8 mouse cellular contexts compared by ENCODE assay signal in the genomic region with DNA sequence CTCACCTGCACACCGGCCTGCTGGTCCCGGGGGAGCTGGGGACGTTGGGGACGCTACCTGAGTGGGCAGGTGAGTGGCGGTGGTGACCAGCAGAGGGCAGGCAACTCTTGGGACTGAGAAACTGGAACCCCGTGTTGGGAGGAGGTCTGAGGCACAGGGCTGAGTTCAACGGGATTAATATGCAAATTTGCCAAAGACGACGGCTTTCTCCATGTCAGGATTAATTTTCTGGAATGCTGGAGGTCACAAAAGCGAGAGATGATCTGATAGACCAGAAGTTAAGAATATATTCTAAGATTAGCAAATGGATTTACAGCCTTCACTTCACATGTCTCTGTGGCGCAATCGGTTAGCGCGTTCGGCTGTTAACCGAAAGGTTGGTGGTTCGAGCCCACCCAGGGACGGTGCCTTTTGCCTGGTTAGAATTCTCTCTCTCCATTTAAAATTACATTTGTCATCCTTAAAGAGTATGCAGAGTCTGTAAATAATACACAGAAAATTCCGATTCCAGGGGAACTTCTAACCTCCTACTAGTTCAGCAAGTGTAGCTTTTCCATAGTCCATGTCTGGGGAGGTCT. TPM values are rescaled to one million over a fixed set of nuclear protein-coding genes. Genes with fewer than 3 reads are reported as not detected.
DNase-seq lines count a peak whose midpoint lies in the region; ATAC-seq lines count a peak whose summit lies in the region.

No protein-coding gene starts in this region.

- H3K4me2 ChIP-seq in hindbrain, embryonic 12.5 days (replicated peaks), result peak overlapping the region; percentile 74

- peak; percentile 93 for DNase-seq in Muller cell, postnatal 12 days (ENCODE audit: inconsistent ontology term)
- peak; percentile 87 for DNase-seq in cerebellum, adult 9-11 months
- DNase-seq in frontal cortex, adult 2 months (ENCODE audit: extremely low spot score in 1 of 2, low spot score in 1 of 2), result peak; percentile 67 to 96
- DNase-seq in layer of hippocampus, postnatal 25 days (ENCODE audit: extremely low spot score in 1 of 2, low spot score in 1 of 2), result peak; percentile 81 to 88
- DNase-seq in lung, postnatal 14 days, result peak; percentile 79
- peak; percentile 88 for DNase-seq in retina, postnatal 1 day
- peak; percentile 88 for DNase-seq in thymus, postnatal 4 days

- H3K27me3 ChIP-seq in hindbrain, embryonic 12.5 days, result no peaks in the 10 kb centered on the region

- ATAC-seq in hindbrain, embryonic 12.5 days (ENCODE audit: low FRiP score), result no peak

- H3K4me3 ChIP-seq in hindbrain, embryonic 12.5 days, result peak overlapping the region; percentile 42

- no peak overlapping the region for H3K27ac ChIP-seq in hindbrain, embryonic 12.5 days

- WGBS in hindbrain, embryonic 12.5 days, result under 1% methylated on average over 19 of the region's 19 CpGs

- peak overlapping the region; percentile 46 for H3K9ac ChIP-seq in hindbrain, embryonic 12.5 days

- no peaks in the 10 kb centered on the region for H3K9me3 ChIP-seq in hindbrain, embryonic 12.5 days (replicated peaks)

- H3K4me1 ChIP-seq in hindbrain, embryonic 12.5 days, result peaks cover 4% of the 10 kb centered on the region; the same call in 1 of the 2 replicates

- H3K36me3 ChIP-seq in hindbrain, embryonic 12.5 days, result no peaks in the 10 kb centered on the region

RNA-seq across cellular contexts. Expression of a gene that starts 27.4 kb away (rescaled TPM):
- 0.60 and 1.1 TPM in 2 replicates for polyA plus RNA-seq in frontal cortex, adult 2 months (2012; rRNA removed)
- 0.70 and 2.5 TPM in 2 replicates for polyA plus RNA-seq in hindbrain, embryonic 12.5 days (2016; fragmentation: Nextera tagmentation; extraction: Ambion mirVana)
- under 1 TPM in 1 of 2 experiments, not detected in 1; 0.12 TPM for total RNA-seq in layer of hippocampus, postnatal 25 days (2021)

RNA-seq across cellular contexts. Expression of a gene that starts 45.4 kb away (rescaled TPM):
- not detected in 2 replicates for polyA plus RNA-seq in frontal cortex, adult 2 months (2012; rRNA removed)
- not detected in 2 replicates for polyA plus RNA-seq in hindbrain, embryonic 12.5 days (2016; fragmentation: Nextera tagmentation; extraction: Ambion mirVana)
- not detected for total RNA-seq in layer of hippocampus, postnatal 25 days (2021)
